Mouse (Mus musculus) CD4-positive helper T cell, adult 2 months (primary cell): ENCODE measurements at regions not wholly inside any gene's neighbourhood (a gene's known extent, or its start where the extent isn't known, plus 50 kb on each side); places are given as distances from the start of the nearest gene placed in this dataset.
A peak's percentile ranks its signal among the peaks of the same experiment; 100 is the strongest.

ENCODE experiments used
- DNase-seq: peaks from one replicate; pipeline ENCODE4 v3.0.0-alpha.2; 2012; ENCODE audit warnings: low read depth, missing footprints, low spot score

DNA sequence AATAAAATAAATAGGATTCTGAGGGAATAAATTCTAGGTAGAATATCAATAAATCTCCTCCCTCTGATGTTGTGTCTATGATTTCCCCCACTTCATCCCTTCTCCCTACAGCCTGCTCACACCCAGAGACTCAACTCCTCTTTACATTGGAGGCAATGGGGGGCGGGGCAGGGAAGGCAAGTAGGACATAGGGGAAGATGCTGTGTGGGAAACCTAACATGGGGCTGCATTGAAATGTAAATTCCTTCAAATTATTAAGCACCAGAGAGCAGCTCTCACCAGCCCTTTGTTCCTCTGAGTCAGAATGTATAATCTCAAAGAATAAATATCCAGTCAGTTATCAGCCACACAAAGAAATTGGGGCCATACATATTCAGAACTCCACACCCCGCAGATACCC is 91.6 kb downstream of the Nuf2 start:
- no peak for DNase-seq

DNA sequence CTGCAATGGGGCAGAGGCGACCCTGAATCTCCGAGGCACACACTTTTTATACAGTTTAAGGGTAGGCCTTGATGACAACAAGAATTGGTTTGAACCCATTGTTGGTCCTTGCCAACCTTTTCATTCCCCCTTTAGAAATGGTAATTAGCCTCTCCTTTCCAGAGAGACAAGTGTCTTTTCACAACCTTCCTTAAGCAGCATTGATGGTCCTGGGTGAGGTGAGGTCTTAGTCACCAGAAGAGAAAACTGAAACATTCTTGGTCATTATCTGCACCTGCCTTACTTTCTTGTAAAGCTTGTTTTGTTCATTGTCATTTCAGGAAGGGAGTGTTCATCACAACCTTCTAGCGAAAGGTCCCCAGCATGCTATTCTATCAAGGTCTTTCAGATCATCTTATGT is 93.3 kb downstream of the Nuf2 start:
- no peak for DNase-seq

- no peak for DNase-seq
Measured at GRCm38 (mm10) chr1:169422408-169422807, 108.9 kb downstream of the Nuf2 start.

DNA sequence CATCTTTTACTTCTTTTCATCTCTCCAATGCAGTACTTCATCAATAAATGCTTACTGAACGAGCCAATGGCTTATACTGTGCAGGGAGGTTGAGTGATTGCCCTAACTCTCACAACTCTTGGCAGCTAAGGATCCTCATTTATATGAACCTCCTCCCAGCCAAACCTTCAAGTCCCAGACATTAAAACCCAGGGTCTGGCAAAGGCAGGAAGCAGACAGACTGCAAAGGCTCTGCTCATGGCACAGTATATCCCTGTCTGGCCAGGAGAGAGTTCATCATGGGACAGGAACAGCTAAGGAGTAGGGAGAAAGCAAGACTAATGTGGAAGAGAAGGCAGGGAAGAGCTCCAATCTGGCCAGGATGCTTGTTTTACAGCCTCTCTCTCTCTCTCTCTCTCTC is 109.6 kb downstream of the Nuf2 start:
- no peak for DNase-seq

DNA sequence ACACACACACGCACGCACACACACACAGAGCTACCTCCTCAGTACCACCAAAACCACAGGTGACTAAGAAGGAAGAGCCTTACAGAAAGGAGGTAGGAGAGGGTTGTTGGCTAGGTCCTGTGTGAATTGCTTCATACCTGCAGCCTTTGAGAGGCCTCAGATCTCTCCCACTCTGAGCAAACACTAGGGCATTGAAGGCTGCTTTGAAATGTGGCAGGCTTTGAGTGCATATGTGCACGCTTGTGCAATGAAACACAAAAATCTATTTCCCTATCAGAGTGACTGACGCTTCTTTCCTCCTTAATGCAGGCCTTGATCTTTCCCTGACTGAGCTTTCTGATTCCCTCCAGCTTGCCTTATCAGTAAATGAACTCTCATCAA is 112.6 kb downstream of the Nuf2 start:
- no peak for DNase-seq

DNA sequence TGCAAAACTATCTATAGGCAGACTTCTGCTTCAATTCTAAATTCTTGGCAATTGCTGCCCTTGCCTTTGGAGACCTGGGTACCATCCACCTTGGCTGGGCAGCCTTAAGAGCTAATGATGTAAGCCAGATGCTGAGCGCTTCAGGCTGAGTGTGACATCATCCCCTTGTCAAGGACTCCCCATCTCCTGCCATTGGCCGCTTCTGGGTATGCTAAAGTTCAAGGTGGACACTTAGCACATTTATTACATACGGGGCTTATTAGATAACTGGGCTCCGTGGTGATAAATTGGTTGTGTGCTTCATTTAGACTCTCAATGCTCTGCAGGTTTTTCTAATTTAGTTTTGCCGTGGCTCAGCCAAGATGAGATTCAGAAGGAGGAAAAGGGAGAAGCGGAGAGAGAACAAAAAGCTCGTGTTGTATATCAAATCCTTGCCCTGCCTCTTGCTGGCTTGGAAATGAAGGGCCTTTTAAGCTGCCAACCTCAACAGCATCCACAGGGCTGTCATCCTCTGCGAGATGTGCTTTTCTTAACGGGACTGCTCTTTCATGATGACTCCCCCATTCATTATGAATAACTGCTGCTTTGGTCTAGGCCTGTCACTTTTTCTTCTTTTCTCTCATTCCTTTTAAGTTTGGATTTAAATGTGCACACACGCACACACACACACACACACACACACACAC is 113.1 kb downstream of the Nuf2 start:
- DNase-seq = no peak

- DNase-seq = no peak
Measured at GRCm38 (mm10) chr1:169416701-169417100, 114.6 kb downstream of the Nuf2 start.

DNA sequence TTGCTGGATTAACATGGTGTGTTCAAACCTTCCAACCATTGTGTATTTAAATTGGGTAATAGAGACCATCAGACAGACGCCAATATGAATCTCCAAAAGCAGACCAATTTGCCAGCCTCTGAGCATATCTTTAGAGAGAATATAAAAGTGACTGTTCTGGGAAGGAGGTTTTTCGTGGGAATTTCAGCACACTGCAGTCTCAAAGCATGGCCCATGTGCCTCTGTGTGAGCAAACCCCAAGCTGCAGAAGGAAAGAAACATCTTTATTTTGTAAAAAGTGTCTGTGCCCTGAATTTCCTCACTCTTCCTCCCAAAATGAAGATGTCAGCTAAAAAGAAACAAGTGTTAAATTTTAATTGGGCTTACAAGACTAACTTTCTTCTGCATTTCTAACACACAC is 123.1 kb downstream of the Nuf2 start:
- no peak for DNase-seq

- DNase-seq = peak; percentile 1
Measured at GRCm38 (mm10) chr1:169400841-169401240, 130.4 kb downstream of the Nuf2 start.

DNA sequence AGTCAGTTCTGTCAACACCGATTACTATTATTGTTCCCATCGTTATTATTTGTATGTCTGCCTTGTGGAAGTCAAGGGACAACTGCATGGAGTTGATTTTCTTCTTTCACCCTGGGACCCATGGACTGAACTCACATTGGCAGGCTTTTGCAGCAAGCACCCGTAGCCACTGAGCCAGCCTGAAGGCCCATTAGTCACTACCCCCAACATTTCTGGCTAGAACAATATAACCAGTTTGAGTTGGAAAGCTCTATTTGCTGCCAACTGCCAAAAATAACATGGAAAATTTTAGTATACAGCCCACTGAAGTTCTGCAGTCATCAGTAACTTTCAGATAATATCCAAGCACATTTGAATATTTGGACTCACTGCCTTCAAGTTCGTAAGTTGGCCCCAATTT is 133.9 kb downstream of the Nuf2 start:
- no peak for DNase-seq

GRCm38 (mm10) chr1:169387056-169387455 is 144.2 kb downstream of the Nuf2 start:
- DNase-seq = no peak

- DNase-seq = no peak
Measured at GRCm38 (mm10) chr1:169385740-169386424, 145.4 kb downstream of the Nuf2 start.

DNA sequence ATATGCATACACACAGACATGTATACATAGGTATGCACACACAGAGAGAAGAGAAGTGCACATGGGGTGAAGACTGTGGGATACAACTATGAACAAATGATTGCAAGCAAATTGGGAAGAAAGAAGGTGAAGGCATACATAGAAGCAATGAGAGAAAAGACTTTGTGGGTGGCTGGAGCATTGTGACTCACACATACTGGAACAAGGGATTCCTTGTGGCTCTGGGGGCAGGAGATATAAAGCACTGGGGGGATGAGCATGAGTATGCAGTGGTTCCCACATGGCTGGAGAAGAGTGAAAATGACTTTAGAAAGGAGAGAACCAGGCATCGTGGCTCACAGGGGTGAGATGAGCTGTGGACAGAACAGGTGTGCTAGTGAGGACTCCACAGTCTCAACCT is 156.6 kb downstream of the Nuf2 start:
- no peak for DNase-seq

DNA sequence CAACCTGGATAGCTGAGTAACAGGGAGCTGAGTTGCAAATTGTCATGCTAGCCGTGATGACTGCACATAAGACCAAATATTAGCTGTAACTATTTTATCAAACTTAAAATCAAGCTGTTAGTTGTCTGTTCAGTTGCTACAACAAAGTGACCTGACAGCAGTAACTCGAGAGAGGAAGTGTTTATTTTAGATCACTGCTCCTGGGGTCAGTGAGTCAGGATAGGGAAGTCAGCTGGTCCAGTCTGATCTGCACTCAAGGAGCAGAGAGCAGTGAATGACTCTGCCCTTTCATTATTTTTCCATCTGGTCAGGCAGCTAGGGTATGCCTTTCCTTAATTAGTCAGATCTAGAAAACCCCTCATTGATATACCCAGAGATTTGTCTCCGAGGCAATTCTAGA is 162.5 kb downstream of the Nuf2 start:
- no peak for DNase-seq

- DNase-seq = no peak
Measured at GRCm38 (mm10) chr1:169367772-169368501, 163.3 kb downstream of the Nuf2 start.

DNA sequence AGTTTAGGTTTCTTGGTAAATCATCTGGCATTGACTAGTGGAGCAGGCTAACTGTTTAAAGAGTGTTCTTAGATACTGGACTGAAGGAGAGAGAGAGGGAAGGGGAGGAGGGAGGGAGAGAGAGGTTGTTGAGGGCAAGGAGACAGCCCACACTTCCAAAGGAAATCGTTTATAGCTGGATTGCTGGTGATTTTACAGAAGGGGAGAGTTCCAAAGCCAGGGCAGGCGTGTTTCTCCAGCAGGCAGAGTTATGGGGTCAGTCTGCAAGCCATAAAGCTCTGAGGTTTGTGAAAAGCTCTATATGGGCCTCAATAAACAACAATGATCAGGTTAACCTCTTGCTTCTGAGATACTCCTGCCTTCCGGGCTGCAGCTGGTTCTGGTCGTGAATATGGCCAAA is 163.9 kb downstream of the Nuf2 start:
- DNase-seq = no peak

GRCm38 (mm10) chr1:169362564-169362963 is 168.7 kb downstream of the Nuf2 start:
- DNase-seq = no peak

GRCm38 (mm10) chr1:169357652-169358241 is 173.5 kb downstream of the Nuf2 start:
- no peak for DNase-seq

DNA sequence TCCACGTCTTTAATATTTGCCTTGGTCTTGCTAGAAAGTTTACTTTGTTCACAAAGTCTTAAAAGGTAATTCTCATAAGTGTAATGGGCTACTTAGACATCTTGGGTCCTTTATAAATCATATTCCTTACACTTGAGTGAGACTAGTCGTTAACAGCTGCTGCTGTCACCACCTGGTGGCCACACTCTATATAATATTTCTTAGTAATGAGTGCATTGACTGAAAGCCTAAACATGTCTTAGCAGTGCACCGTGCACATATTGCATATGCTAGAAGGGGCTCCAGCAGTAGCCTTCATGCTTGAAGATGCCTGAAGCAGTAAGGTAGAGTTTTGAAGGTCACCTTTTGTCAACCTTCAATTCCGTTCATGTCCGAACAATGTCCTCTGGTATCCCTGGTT is 177.2 kb downstream of the Nuf2 start:
- DNase-seq = no peak

- no peak for DNase-seq
Measured at GRCm38 (mm10) chr1:169347692-169348091, 183.6 kb downstream of the Nuf2 start.

GRCm38 (mm10) chr1:169346876-169347275 is 184.4 kb downstream of the Nuf2 start:
- no peak for DNase-seq

DNA sequence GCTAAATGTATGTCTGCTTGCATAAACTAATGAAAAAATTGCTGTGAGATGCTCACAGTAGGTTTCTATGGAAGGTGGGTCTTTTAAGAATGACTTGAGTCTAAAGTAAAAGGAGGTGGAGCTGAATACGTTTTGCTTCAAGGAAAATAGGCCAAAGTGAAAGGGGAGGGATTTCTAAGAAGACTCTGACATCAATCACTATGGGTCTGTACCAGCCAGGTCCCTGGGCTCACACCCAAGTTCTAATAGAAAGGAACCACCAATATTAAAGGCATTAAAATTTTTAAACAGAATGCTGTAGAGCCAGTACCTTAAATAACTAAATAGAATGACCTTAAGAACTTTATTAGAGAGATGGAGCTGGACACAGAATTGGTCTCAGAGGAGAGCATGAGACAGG is 190.1 kb downstream of the Nuf2 start:
- DNase-seq = no peak

DNA sequence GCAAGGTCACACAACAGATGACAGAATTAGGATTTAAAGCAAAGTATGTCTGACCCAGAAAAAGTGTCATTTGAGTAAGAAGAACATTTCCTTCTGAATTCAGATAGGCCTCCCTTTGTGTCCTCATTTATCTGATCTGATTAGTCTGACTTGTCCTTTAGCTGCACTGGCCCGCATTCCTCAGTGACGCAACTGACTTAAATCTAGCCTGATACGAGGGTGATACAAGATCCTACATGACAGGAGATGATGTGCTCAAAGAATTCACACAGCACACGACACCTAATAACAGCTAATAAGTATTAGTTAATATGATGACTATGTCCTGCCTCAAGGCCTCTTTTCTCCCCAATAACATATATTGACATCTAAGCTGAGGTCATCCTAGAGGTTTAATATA is 192.8 kb downstream of the Nuf2 start:
- no peak for DNase-seq
